Mouse (Mus musculus): ENCODE measurements around the gene B4galnt1. TPM values are rescaled to one million over a fixed set of nuclear protein-coding genes. Genes with fewer than 3 reads are reported as not detected.

The B4galnt1 gene
- polyA plus RNA-seq, 1 experiment = 54.8 TPM

- H3K4me3 ChIP-seq (replicated peaks; ENCODE audit: control insufficient read depth, low read depth, low read length) = no peak overlapping the region
- H3K27ac ChIP-seq (ENCODE audit: control insufficient read depth, insufficient read depth, low read depth, low read length, poor library complexity) = peak overlapping the region; percentile 77
- 70% methylated on average over 3 of the region's 3 CpGs for whole genome bisulfite sequencing
- no peak for TF ChIP-seq POLR2A (IDR thresholded peaks at IDR 0.05; ENCODE audit: borderline replicate concordance, control insufficient read depth, low read depth, low read length)
- TF ChIP-seq CTCF (IDR thresholded peaks at IDR 0.05; ENCODE audit: control insufficient read depth, insufficient read depth, low read length) = no peak
- no peaks in the 10 kb centered on the region; the same call in 1 of the 2 replicates for H3K4me1 ChIP-seq (ENCODE audit: control insufficient read depth, insufficient read depth, low read length)
Observed at GRCm38 (mm10) chr10:127203106-127203505, 38.1 kb downstream of the B4galnt1 start.

- TF ChIP-seq CTCF (IDR thresholded peaks at IDR 0.05; ENCODE audit: control insufficient read depth, insufficient read depth, low read length) = no peak
- TF ChIP-seq POLR2A (IDR thresholded peaks at IDR 0.05; ENCODE audit: borderline replicate concordance, control insufficient read depth, low read depth, low read length) = no peak
- H3K27ac ChIP-seq (ENCODE audit: control insufficient read depth, insufficient read depth, low read depth, low read length, poor library complexity) = peak overlapping the region; percentile 62; the same call in 1 of the 2 replicates
- no peaks in the 10 kb centered on the region; the same call in 1 of the 2 replicates for H3K4me1 ChIP-seq (ENCODE audit: control insufficient read depth, insufficient read depth, low read length)
- WGBS = 60% methylated on average over 5 of the region's 5 CpGs
- H3K4me3 ChIP-seq (replicated peaks; ENCODE audit: control insufficient read depth, low read depth, low read length) = no peak overlapping the region
Observed at GRCm38 (mm10) chr10:127204589-127204988, 39.6 kb downstream of the B4galnt1 start.

GRCm38 (mm10) chr10:127205373-127205772 is 40.3 kb downstream of the B4galnt1 start:
- 66% methylated on average over 10 of the region's 10 CpGs for WGBS
- Histone ChIP-seq H3K4me1 (ENCODE audit: control insufficient read depth, insufficient read depth, low read length) (no peaks in the 10 kb centered on the region; the same call in 1 of the 2 replicates), H3K4me3 (replicated peaks; ENCODE audit: control insufficient read depth, low read depth, low read length) (peak overlapping the region; percentile 17), H3K27ac (ENCODE audit: control insufficient read depth, insufficient read depth, low read depth, low read length, poor library complexity) (peak overlapping the region; percentile 86)
- no peak for TF ChIP-seq CTCF (IDR thresholded peaks at IDR 0.05; ENCODE audit: control insufficient read depth, insufficient read depth, low read length)
- 0 out of 2 replicates have a peak, but pooled peaks have one; percentile 22 for TF ChIP-seq POLR2A (IDR thresholded peaks at IDR 0.05; ENCODE audit: borderline replicate concordance, control insufficient read depth, low read depth, low read length)

GRCm38 (mm10) chr10:127208921-127209320 is 43.9 kb downstream of the B4galnt1 start:
- TF ChIP-seq POLR2A (IDR thresholded peaks at IDR 0.05; ENCODE audit: borderline replicate concordance, control insufficient read depth, low read depth, low read length) (no peak), CTCF (IDR thresholded peaks at IDR 0.05; ENCODE audit: control insufficient read depth, insufficient read depth, low read length) (no peak)
- no peak overlapping the region for H3K4me3 ChIP-seq (replicated peaks; ENCODE audit: control insufficient read depth, low read depth, low read length)
- H3K4me1 ChIP-seq (ENCODE audit: control insufficient read depth, insufficient read depth, low read length) = no peaks in the 10 kb centered on the region; the same call in 1 of the 2 replicates
- WGBS = 85% methylated on average over 4 of the region's 4 CpGs
- no peak overlapping the region for H3K27ac ChIP-seq (ENCODE audit: control insufficient read depth, insufficient read depth, low read depth, low read length, poor library complexity)

GRCm38 (mm10) chr10:127209928-127210570 is 45.0 kb downstream of the B4galnt1 start:
- Histone ChIP-seq H3K27ac (ENCODE audit: control insufficient read depth, insufficient read depth, low read depth, low read length, poor library complexity) (no peak overlapping the region), H3K4me1 (ENCODE audit: control insufficient read depth, insufficient read depth, low read length) (no peaks in the 10 kb centered on the region; the same call in 1 of the 2 replicates), H3K4me3 (replicated peaks; ENCODE audit: control insufficient read depth, low read depth, low read length) (peak overlapping the region; percentile 68)
- WGBS = 80% methylated on average over 13 of the region's 13 CpGs
- no peak for TF ChIP-seq CTCF (IDR thresholded peaks at IDR 0.05; ENCODE audit: control insufficient read depth, insufficient read depth, low read length)
- no peak for TF ChIP-seq POLR2A (IDR thresholded peaks at IDR 0.05; ENCODE audit: borderline replicate concordance, control insufficient read depth, low read depth, low read length)

- WGBS = 2% methylated on average over 25 of the region's 25 CpGs
- TF ChIP-seq CTCF (IDR thresholded peaks at IDR 0.05; ENCODE audit: control insufficient read depth, insufficient read depth, low read length) (no peak), POLR2A (IDR thresholded peaks at IDR 0.05; ENCODE audit: borderline replicate concordance, control insufficient read depth, low read depth, low read length) (no peak; the same call in 1 of the 2 replicates)
- Histone ChIP-seq H3K4me3 (replicated peaks; ENCODE audit: control insufficient read depth, low read depth, low read length) (peak overlapping the region; percentile 68), H3K27ac (ENCODE audit: control insufficient read depth, insufficient read depth, low read depth, low read length, poor library complexity) (peak overlapping the region; percentile 49), H3K4me1 (ENCODE audit: control insufficient read depth, insufficient read depth, low read length) (no peaks in the 10 kb centered on the region; the same call in 1 of the 2 replicates)
Observed at GRCm38 (mm10) chr10:127210961-127211405, 46.0 kb downstream of the B4galnt1 start.

GRCm38 (mm10) chr10:127211414-127211854 is 46.4 kb downstream of the B4galnt1 start, which contains the start of gene Pip4k2c:
TSS of gene Pip4k2c (minus strand) at chr10:127211585.
- TF ChIP-seq POLR2A (IDR thresholded peaks at IDR 0.05; ENCODE audit: borderline replicate concordance, control insufficient read depth, low read depth, low read length) (peak; percentile 80; the same call in 1 of the 2 replicates), CTCF (IDR thresholded peaks at IDR 0.05; ENCODE audit: control insufficient read depth, insufficient read depth, low read length) (no peak)
- Histone ChIP-seq H3K4me1 (ENCODE audit: control insufficient read depth, insufficient read depth, low read length) (no peaks in the 10 kb centered on the region; the same call in 1 of the 2 replicates), H3K27ac (ENCODE audit: control insufficient read depth, insufficient read depth, low read depth, low read length, poor library complexity) (peak within 1 kb of the TSS; percentile 49), H3K4me3 (replicated peaks; ENCODE audit: control insufficient read depth, low read depth, low read length) (peak within 1 kb of the TSS; percentile 68)
- WGBS = under 1% methylated on average over 47 of the region's 47 CpGs

- Histone ChIP-seq H3K4me3 (replicated peaks; ENCODE audit: control insufficient read depth, low read depth, low read length) (no peak overlapping the region), H3K27ac (ENCODE audit: control insufficient read depth, insufficient read depth, low read depth, low read length, poor library complexity) (no peak overlapping the region), H3K4me1 (ENCODE audit: control insufficient read depth, insufficient read depth, low read length) (no peaks in the 10 kb centered on the region; the same call in 1 of the 2 replicates)
- WGBS = 81% methylated on average over 8 of the region's 8 CpGs
- no peak for TF ChIP-seq POLR2A (IDR thresholded peaks at IDR 0.05; ENCODE audit: borderline replicate concordance, control insufficient read depth, low read depth, low read length)
- no peak for TF ChIP-seq CTCF (IDR thresholded peaks at IDR 0.05; ENCODE audit: control insufficient read depth, insufficient read depth, low read length)
Observed at GRCm38 (mm10) chr10:127213272-127213671, 48.2 kb downstream of the B4galnt1 start.

All from bone marrow, adult 2 months (tissue).